9 mouse cellular contexts compared by ENCODE assay signal in genomic region chr1:169917998-169918397, GRCm38 (mm10). TPM values are rescaled to one million over a fixed set of nuclear protein-coding genes. Genes with fewer than 3 reads are reported as not detected.
DNase-seq lines count a peak whose midpoint lies in the region; ATAC-seq lines count a peak whose summit lies in the region.
"Had no signal": no experiment of that assay in that cellular context is flagged by ENCODE, and none has a peak within 500 bp of the region (broad histone marks: within the 10 kb centered on the region; RNA-seq: fewer than 3 reads in every experiment).

No protein-coding gene starts in this region.

- H3K27ac ChIP-seq in forebrain, embryonic 16.5 days (ENCODE audit: low read length) = no peak overlapping the region
- H3K27ac ChIP-seq in hindbrain, embryonic 13.5 days = no peak overlapping the region
- H3K27ac ChIP-seq: limb, embryonic 15.5 days had no signal

- ATAC-seq in cerebellum, adult (ENCODE audit: insufficient number of reproducible peaks, low FRiP score, low TSS enrichment) = no peak
- peak; percentile 70 for ATAC-seq in forebrain, embryonic 16.5 days
- peak; percentile 49 for ATAC-seq in hindbrain, embryonic 13.5 days (ENCODE audit: low FRiP score)

- DNase-seq in cerebellum, postnatal 10 days = peak; percentile 47 to 56
- peak; percentile 49 for DNase-seq in adrenal gland, adult 8-10 months
- peak; percentile 63 to 67 for DNase-seq in layer of hippocampus, postnatal 14 days (ENCODE audit: low spot score in 2 of 2)
- peak; percentile 75 for DNase-seq in lung, postnatal 10 days
- DNase-seq in right cerebral cortex, adult 2 months (ENCODE audit: low spot score in 2 of 2) = peak; percentile 75 to 78

- no peaks in the 10 kb centered on the region for H3K36me3 ChIP-seq in forebrain, embryonic 16.5 days (ENCODE audit: control insufficient read depth, insufficient read depth)
- no peaks in the 10 kb centered on the region for H3K36me3 ChIP-seq in hindbrain, embryonic 13.5 days
- H3K36me3 ChIP-seq: limb, embryonic 15.5 days had no signal

- no peak overlapping the region for H3K4me3 ChIP-seq in forebrain, embryonic 16.5 days (replicated peaks; ENCODE audit: low read length)
- H3K4me3 ChIP-seq in hindbrain, embryonic 13.5 days = no peak overlapping the region
- H3K4me3 ChIP-seq: limb, embryonic 15.5 days had no signal

- H3K4me1 ChIP-seq in forebrain, embryonic 16.5 days (replicated peaks; ENCODE audit: control insufficient read depth, insufficient read depth, low read length) = no peaks in the 10 kb centered on the region; the same call in 1 of the 2 replicates
- peaks cover 11% of the 10 kb centered on the region for H3K4me1 ChIP-seq in hindbrain, embryonic 13.5 days (replicated peaks)

- H3K4me2 ChIP-seq in forebrain, embryonic 16.5 days (ENCODE audit: low read length) = no peak overlapping the region
- H3K4me2 ChIP-seq in hindbrain, embryonic 13.5 days = no peak overlapping the region
- H3K4me2 ChIP-seq: limb, embryonic 15.5 days had no signal

- 0 out of 2 replicates have a peak, but pooled peaks cover 3% of the 10 kb centered on the region for H3K27me3 ChIP-seq in forebrain, embryonic 16.5 days (replicated peaks; ENCODE audit: control insufficient read depth, insufficient read depth, low read length)
- H3K27me3 ChIP-seq in hindbrain, embryonic 13.5 days = peaks cover 7% of the 10 kb centered on the region; the same call in 1 of the 2 replicates
- H3K27me3 ChIP-seq: limb, embryonic 15.5 days had no signal

- 22% methylated on average over 4 of the region's 4 CpGs for WGBS in forebrain, embryonic 16.5 days
- WGBS in hindbrain, embryonic 13.5 days = 34% methylated on average over 4 of the region's 4 CpGs

- no peaks in the 10 kb centered on the region for H3K9me3 ChIP-seq in forebrain, embryonic 16.5 days (ENCODE audit: control insufficient read depth, low read length)
- H3K9me3 ChIP-seq in hindbrain, embryonic 13.5 days = no peaks in the 10 kb centered on the region
- H3K9me3 ChIP-seq: limb, embryonic 15.5 days had no signal

- H3K9ac ChIP-seq in forebrain, embryonic 16.5 days (replicated peaks; ENCODE audit: low read depth, low read length) = no peak overlapping the region
- H3K9ac ChIP-seq in hindbrain, embryonic 13.5 days = no peak overlapping the region
- H3K9ac ChIP-seq: limb, embryonic 15.5 days had no signal

RNA-seq across cellular contexts. Expression of gene Ccdc190, which starts 10.4 kb away (rescaled TPM):
- total RNA-seq in adrenal gland, adult 8-10 months (2022) = 1 to 10 TPM in 1 of 4 experiments, under 1 TPM in 2, not detected in 1; 0.23 to 1.0 (median 0.24) TPM
- 0.96 and 1.7 TPM in 2 replicates for polyA plus RNA-seq in forebrain, embryonic 16.5 days (2015; fragmentation: Nextera tagmentation; extraction: Ambion mirVana)
- polyA plus RNA-seq in hindbrain, embryonic 13.5 days (2015; fragmentation: Nextera tagmentation; extraction: Ambion mirVana) = 1.5 and 2.3 TPM in 2 replicates
- 10 to 100 TPM; 13.1 to 16.7 TPM for total RNA-seq in layer of hippocampus, postnatal 14 days (2021)

RNA-seq across cellular contexts. Expression of gene Hsd17b7, which starts 51.0 kb away (rescaled TPM):
- 10 to 100 TPM in 3 of 4 experiments, 1 to 10 TPM in 1; 9.0 to 66.5 (median 39.1) TPM for total RNA-seq in adrenal gland, adult 8-10 months (2022)
- polyA plus RNA-seq in forebrain, embryonic 16.5 days (2015; fragmentation: Nextera tagmentation; extraction: Ambion mirVana) = 18.1 and 19.5 TPM in 2 replicates
- 20.9 and 21.0 TPM in 2 replicates for polyA plus RNA-seq in hindbrain, embryonic 13.5 days (2015; fragmentation: Nextera tagmentation; extraction: Ambion mirVana)
- total RNA-seq in layer of hippocampus, postnatal 14 days (2021) = 10 to 100 TPM; 19.8 to 21.0 TPM

Comparison
In these comparisons a context has a peak if more than half of its experiments do, and no peak if none do; other contexts are left out.
1. RNA of gene Ccdc190, which starts 10.4 kb away (total RNA-seq): 13.1 to 16.7 TPM in layer of hippocampus, postnatal 14 days; 0.23 to 1.0 TPM in adrenal gland, adult 8-10 months; every median in the first group is over 4 times any median in the second.
2. Peak in every context shown above with its lines, with median percentiles within 50 percentile points of each other: DNase-seq.